Mouse (Mus musculus): Measurements from ENCODE around the gene Klra4. TPM values are rescaled to one million over a fixed set of nuclear protein-coding genes. Genes with fewer than 3 reads are reported as not detected.

The Klra4 gene
- polyA plus RNA-seq, 1 experiment from 2014 or later, result not detected

Other genes starting within 250 kb of the Klra4 start
- not detected in 2 replicates for gene Gm17631, start 204.6 kb downstream of the Klra4 start, polyA plus RNA-seq (2014; fragmentation: Nextera tagmentation; extraction: Ambion mirVana)
- gene Klra17, start 190.6 kb downstream of the Klra4 start, polyA plus RNA-seq (2014; fragmentation: Nextera tagmentation; extraction: Ambion mirVana), result not detected in 2 replicates
- gene Klra5, start 149.6 kb downstream of the Klra4 start, polyA plus RNA-seq (2014; fragmentation: Nextera tagmentation; extraction: Ambion mirVana), result not detected in 2 replicates
- gene Klra6, start 40.3 kb downstream of the Klra4 start, polyA plus RNA-seq (2014; fragmentation: Nextera tagmentation; extraction: Ambion mirVana), result not detected in 2 replicates
- gene Klra8, start 62.6 kb upstream of the Klra4 start, polyA plus RNA-seq (2014; fragmentation: Nextera tagmentation; extraction: Ambion mirVana), result not detected in 2 replicates
- not detected in 2 replicates for gene Klra9, start 125.8 kb upstream of the Klra4 start, polyA plus RNA-seq (2014; fragmentation: Nextera tagmentation; extraction: Ambion mirVana)
- gene Klra7, start 166.1 kb upstream of the Klra4 start, polyA plus RNA-seq (2014; fragmentation: Nextera tagmentation; extraction: Ambion mirVana), result not detected in 2 replicates
- not detected in 2 replicates for gene Klra10, start 214.7 kb upstream of the Klra4 start, polyA plus RNA-seq (2014; fragmentation: Nextera tagmentation; extraction: Ambion mirVana)